Mouse (Mus musculus) forelimb bud, embryonic 11.5 days (tissue): ENCODE data around the gene Zfp638.
"Not testable (repeated sequence)": the region's sequence is repeated elsewhere in the genome, so short reads cannot be mapped to it uniquely, and the experiment has no call there.

Experiments used
- DNase-seq: peaks from one replicate; pipeline ENCODE4 v3.0.0-alpha.2; 2012; ENCODE audit warnings: low read depth, low spot score

Gene Zfp638

GRCm38 (mm10) chr6:84009915-84010302 lies 143.0 kb downstream of the Zfp638 start:
- no peak for DNase-seq

GRCm38 (mm10) chr6:84010303-84011225 lies 143.7 kb downstream of the Zfp638 start:
- peak; percentile 11 for DNase-seq

- peak; percentile 14 for DNase-seq
Measured at GRCm38 (mm10) chr6:84014961-84015683, 148.2 kb downstream of the Zfp638 start.

- no peak for DNase-seq
Measured at GRCm38 (mm10) chr6:84016851-84017250, 149.9 kb downstream of the Zfp638 start.

- DNase-seq = no peak
Measured at GRCm38 (mm10) chr6:84017392-84017791, 150.5 kb downstream of the Zfp638 start.

- peak; percentile 42 for DNase-seq
Measured at GRCm38 (mm10) chr6:84018906-84019550, 152.1 kb downstream of the Zfp638 start.

GRCm38 (mm10) chr6:84020002-84020401 lies 153.1 kb downstream of the Zfp638 start:
- DNase-seq = no peak

- DNase-seq = no peak
Measured at GRCm38 (mm10) chr6:84021990-84022389, 155.1 kb downstream of the Zfp638 start.

GRCm38 (mm10) chr6:84025636-84026035 lies 158.7 kb downstream of the Zfp638 start:
- DNase-seq = no peak

GRCm38 (mm10) chr6:84028791-84029190 lies 161.9 kb downstream of the Zfp638 start:
- no peak for DNase-seq

- DNase-seq = no peak
Measured at GRCm38 (mm10) chr6:84029775-84030174, 162.9 kb downstream of the Zfp638 start.

- DNase-seq = not testable (repeated sequence)
Measured at GRCm38 (mm10) chr6:84032516-84032915, 165.6 kb downstream of the Zfp638 start.
